Mouse (Mus musculus) stomach, adult 2 months (tissue): ENCODE results near the gene Snx15. TPM values are rescaled to one million over a fixed set of nuclear protein-coding genes. Genes with fewer than 3 reads are reported as not detected.

Experiments used
- polyA plus RNA-seq: library from polyadenylated mRNA; depleted of rRNA; stranded (reverse); fragments of >200 nt; gene quantifications from 2 replicates; pipeline ENCODE4 v1.2.3, GENCODE M21; 2012; rRNA removed

Snx15 gene
- 32.0 and 40.7 TPM in 2 replicates for polyA plus RNA-seq

DNA sequence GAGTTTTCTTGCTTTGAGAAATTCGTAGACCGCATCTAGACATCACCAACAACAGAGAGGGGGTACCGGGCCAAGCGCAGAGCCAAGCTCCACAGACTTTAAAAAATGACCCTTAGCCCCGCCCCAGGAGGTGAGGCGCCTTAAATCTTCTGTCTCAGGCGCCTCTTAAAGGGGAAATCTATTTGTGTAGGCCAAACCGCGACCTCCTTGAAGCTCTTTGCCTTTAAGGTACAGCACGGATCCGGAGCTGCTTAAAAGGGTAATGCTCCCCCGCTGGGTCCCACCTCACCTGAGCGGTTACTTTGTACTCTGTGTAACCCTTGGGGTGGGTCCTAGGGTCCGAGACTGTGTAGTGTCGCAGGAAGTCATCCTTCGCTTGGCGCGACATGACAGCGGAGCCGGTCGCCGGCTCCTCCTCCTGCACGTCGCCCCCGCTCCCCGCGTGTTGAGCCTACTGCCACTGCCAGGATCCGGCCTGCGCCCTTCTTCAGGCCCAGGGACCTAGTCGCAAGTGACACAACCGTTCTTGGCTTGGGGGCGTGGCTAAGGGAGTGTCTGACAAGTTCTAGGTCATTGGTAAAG is at the start of gene Snx15:
Gene Snx15 (minus strand): TSS at position 545 of the 582 bp plus-strand sequence.

DNA sequence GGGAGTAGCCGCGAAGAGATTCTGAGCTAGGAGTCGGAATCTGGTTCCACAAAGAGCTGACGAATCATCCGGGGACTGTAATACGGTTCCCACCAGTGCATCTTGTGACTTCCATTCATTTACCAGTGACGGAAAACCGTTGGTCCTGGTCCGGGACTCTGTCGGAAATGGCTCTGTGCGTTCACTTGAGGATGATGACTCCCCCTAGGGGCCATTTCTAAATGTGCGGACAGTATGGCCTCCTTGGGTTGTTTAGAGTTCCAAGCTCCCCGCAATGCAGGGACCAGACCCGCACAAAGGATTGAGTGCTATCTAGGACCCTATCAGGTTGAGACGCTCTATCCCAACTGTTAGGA is 13.3 kb upstream of the Snx15 start, which contains the start of gene Arl2:
Gene Arl2 (minus strand): TSS at position 155 of the 356 bp plus-strand sequence.

DNA sequence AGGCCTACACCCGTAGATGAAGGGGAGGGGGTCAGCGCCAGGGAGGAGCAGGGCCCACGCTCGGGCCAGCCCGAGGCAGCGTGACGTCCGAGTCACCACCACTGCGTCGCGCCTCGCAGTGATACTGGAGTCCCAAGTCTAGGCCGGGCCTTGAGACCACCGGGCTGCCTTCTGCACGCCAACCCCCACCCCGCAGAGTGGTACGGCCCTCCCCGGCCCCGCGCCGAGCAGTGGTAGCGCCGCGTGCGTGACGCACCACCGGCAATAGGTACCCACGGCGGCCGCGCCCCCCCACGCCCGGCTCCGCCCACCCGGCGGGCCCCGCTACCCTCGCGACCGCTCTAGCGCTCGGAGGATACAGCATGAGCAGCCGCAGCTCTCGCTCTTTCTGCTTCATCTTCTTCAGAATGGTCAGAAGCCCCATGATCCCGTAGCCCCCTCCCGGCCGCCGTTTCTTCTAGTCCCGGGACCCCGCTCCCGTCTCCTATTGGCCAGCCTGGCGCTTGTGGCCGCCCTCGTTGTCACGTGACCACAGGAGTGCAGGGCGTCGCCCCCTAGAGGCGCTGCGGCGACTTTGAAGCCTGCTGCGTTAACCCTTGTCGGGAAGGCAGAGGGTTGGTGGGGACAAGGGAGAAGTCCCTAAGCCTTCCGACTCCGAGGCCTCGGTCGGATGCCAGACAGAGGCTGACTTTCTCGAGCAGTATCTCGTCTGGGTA is 12.7 kb upstream of the Snx15 start, which contains the start of gene Batf2:
Gene Batf2 (plus strand): TSS at position 306 of the 716 bp plus-strand sequence.

DNA sequence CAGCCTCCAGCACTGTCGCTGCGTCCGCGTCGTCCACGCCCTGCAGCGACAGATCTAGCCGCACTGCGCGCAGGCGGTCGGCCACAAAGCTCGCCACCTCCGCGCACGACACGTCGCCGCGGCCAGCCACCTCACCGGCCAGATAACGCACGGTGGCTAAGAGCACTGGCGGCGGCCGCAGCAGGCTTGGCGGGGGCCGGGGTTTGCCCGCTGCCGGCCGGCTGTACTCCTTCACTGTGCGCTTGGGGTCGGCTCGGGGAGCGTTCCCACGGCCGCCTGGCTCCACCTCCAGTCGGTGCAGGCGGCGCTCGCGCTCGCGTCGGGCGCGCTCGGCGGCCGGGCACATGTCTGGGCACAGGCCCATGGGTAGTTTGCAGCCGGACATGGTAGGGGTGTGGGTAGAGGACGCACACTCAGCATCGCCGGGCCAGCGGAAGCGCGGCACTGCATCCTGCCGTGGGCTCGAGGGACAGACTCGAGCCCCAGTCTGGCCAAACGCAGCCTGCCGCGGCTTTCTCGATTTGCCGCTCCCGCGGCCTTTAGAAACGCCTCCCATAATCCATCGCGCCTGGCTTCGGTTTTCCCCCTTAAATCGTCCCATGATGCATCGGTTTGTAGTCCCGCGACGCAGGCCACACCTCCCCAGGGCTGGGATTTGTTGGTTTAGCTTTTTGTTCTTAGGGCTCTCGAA is 10.0 kb downstream of the Snx15 start, which contains the start of gene Sac3d1:
Gene Sac3d1 (minus strand): TSS at position 665 of the 691 bp plus-strand sequence.

DNA sequence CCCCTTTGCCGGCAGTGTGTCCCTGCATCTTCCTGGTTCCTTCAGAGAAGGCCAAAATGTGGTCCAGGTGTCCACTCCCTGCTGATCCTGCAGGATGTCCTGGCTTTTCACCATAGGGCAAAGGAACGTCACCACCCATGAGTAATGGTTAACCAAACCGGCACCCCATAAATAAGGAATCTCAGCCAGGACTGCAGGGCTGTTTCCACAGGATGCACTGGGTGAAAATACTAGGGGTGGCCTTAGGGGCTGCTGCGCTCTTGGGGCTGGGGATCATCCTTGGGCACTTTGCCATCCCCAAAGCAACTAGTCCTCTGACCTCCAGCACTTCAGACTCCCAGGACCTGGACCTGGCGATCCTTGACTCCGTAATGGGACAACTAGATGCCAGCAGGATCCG is 22.5 kb downstream of the Snx15 start, which contains the start of gene Naaladl1:
Gene Naaladl1 (plus strand): TSS at position 197 of the 400 bp plus-strand sequence.

DNA sequence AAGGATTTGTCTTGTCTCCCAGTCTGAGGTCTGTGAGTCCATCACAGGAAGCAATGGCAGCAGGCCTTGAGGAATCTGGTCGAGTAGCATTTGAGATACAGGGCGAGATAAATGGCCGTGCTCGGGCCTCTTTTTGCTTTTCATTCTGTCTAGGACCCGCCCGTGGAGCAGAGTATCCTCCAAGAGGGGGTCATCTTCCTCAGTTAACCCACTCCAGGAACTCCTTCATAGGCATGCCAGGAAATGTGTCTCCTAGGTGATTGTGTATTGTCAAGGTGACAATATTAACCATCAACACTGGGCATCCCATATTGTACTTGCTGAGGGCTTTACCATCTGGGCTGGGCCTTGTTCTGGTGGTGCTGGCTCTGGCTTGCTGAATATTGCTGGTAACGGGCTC is 34.0 kb downstream of the Snx15 start, which contains the start of gene AC131692.1:
Gene AC131692.1 (plus strand): TSS at position 301 of the 400 bp plus-strand sequence.

DNA sequence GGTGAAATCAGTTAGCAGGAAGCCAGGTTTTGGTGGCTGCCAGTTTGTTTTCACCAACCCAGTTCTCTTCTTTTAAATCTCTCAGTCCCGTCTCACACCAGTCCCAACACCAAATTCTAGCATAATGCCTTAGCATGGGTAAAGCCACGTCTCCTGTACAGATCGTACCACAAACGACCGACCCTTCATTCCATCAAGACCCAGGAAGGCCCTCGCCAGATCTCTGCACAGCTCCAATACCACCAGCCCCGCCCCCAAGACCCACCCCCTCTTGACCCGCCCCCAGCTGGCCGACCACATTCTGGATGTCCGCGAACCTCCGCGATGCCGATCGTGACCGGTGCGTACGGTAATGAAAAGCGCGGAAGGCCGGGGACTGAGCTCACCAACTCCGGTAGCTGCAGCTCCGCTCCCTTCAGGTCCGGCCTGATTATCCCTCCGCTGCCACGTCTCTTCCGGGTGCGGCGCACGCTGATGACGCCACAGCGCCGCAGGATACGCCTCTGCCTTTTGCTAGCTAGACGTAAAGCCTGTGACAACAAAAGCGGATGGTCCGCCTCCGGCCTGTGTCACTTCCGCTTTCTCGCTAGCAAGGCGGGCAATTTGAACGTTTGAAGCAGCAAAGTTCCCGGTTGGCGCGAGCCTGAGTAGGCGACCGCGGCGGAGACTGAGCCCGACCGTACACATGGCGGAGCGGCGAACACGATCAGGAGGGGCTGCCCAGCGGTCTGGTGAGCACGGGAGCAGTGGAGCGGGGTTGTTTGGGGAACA is 43.4 kb downstream of the Snx15 start, which contains the start of the genes Zfpl1 and Cdca5:
Gene Zfpl1 (minus strand): TSS at position 479 of the 771 bp plus-strand sequence.
Gene Cdca5 (plus strand): TSS at position 506 of the 771 bp plus-strand sequence.

DNA sequence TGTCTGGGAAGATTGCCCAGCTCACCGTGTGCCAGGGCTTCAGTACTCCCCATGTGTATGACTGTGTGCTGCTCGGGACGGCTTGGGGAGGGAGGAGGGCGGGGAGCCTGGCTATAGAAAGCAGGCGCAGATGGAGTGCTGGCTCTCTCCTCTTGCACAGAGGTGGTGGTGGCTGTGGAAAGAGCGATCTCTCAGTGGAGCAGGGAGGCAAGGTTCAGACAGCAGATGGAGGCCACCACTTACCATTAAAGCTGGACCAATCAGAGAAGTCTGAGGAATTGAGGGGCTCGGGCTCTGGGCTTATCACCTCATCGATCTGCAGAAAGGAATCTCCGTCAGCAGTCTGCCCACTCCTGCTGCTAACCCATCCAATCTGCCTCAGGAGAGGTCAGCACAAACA is 45.9 kb downstream of the Snx15 start, which contains the start of gene Gm28374:
Gene Gm28374 (minus strand): TSS at position 101 of the 400 bp plus-strand sequence.

DNA sequence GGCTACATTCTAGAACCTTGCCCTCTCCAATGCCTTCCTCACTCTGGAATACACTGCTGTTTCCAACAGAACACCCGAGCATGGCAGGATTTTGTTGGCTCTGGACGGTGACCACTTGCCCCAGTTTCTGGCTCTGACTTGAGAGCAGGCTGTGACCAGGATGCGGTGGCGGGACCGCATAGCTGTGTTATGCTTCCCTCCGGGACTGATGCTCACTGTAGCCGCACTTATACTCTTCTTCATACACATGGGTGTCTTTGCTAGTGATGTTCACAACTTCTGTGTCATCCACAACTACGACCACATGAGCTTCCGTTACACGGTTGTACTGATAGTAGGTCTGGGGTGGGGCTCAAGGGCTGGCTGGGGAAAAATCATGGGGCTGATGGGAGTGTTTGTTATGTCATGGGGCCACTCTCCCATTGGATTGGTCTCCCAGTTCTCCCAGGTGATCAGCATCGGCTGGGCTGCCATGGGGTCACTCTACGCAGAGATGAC is 48.1 kb downstream of the Snx15 start, which contains the start of gene Tmem262:
Gene Tmem262 (plus strand): TSS at position 51 of the 498 bp plus-strand sequence.

DNA sequence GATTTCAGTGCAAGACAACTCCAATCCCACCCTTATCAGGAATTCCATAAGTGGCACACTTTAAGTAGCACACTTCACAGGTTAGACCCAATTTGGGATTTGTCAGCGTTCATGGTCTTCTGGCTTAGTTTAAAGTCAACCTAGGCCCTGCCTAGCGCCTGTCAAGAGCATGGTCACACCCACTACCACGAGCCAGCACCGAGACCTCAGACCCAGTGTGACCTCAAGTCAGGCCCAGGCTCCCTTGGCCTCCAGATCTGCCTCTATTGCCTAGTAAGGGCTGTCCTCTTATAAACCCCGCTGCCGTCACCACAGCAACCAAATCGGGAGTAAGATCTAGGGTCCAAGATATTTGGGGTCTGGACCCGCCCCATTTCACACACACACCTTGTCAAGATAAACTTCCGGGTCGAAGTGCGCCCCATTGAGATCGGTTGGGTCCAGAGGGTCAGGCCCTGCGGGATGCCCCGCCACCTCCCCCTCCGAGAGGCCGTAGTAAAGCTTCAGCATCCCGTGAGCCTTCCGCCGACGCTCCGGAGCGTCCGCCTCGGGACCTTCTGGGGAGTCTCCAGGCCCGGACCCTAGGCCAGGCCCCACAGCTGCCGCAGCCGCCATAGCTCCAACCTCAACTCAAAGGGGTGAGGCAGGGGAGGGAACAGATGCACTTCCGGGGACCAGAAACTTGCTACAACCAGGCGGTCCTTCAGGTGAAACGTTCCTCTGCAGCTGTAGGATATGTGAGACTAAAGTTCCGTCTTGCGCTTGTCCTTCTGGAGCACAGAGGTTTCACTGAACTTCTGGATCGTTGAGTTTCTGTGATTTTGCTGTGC is 51.3 kb downstream of the Snx15 start, which contains the start of gene Vps51:
Gene Vps51 (minus strand): TSS at position 668 of the 830 bp plus-strand sequence.

Other genes with a start within 250 kb of the Snx15 start
- 0.19 and 0.25 TPM in 2 replicates for gene Tigd3, start 234.2 kb downstream of the Snx15 start, polyA plus RNA-seq
- 29.4 and 29.7 TPM in 2 replicates for gene Dpf2, start 215.3 kb downstream of the Snx15 start, polyA plus RNA-seq
- gene Cdc42ep2, start 203.5 kb downstream of the Snx15 start, polyA plus RNA-seq: 7.8 and 8.0 TPM in 2 replicates
- 14.8 and 18.1 TPM in 2 replicates for gene Pola2, start 164.1 kb downstream of the Snx15 start, polyA plus RNA-seq
- gene Slc22a20, start 142.2 kb downstream of the Snx15 start, polyA plus RNA-seq: not detected in 2 replicates
- 37.4 and 43.7 TPM in 2 replicates for gene Capn1, start 112.4 kb downstream of the Snx15 start, polyA plus RNA-seq
- gene Syvn1, start 81.7 kb downstream of the Snx15 start, polyA plus RNA-seq: 45.0 and 47.3 TPM in 2 replicates
- 5.1 and 5.2 TPM in 2 replicates for gene Mrpl49, start 70.5 kb downstream of the Snx15 start, polyA plus RNA-seq
- 722 and 1,119 TPM in 2 replicates for gene Fau, start 70.5 kb downstream of the Snx15 start, polyA plus RNA-seq
- 37.3 and 60.7 TPM in 2 replicates for gene Znhit2, start 67.1 kb downstream of the Snx15 start, polyA plus RNA-seq
- gene Tm7sf2, start 59.9 kb downstream of the Snx15 start, polyA plus RNA-seq: 43.1 and 48.4 TPM in 2 replicates
- 34.6 and 34.9 TPM in 2 replicates for gene Vps51, start 51.1 kb downstream of the Snx15 start, polyA plus RNA-seq
- gene Tmem262, start 48.3 kb downstream of the Snx15 start, polyA plus RNA-seq: not detected in 2 replicates
- 0.10 and 0.34 TPM in 2 replicates for gene Gm28374, start 46.0 kb downstream of the Snx15 start, polyA plus RNA-seq
- gene Zfpl1, start 43.3 kb downstream of the Snx15 start, polyA plus RNA-seq: 64.7 and 68.1 TPM in 2 replicates
- 0.80 and 1.0 TPM in 2 replicates for gene Cdca5, start 43.3 kb downstream of the Snx15 start, polyA plus RNA-seq
- gene AC131692.1, start 33.9 kb downstream of the Snx15 start, polyA plus RNA-seq: not detected in 2 replicates
- gene Naaladl1, start 22.5 kb downstream of the Snx15 start, polyA plus RNA-seq: 0.19 and 0.30 TPM in 2 replicates
- gene Sac3d1, start 9.7 kb downstream of the Snx15 start, polyA plus RNA-seq: 24.7 and 40.8 TPM in 2 replicates
- gene Batf2, start 12.7 kb upstream of the Snx15 start, polyA plus RNA-seq: 7.1 and 7.8 TPM in 2 replicates
- 90.1 and 115 TPM in 2 replicates for gene Arl2, start 13.2 kb upstream of the Snx15 start, polyA plus RNA-seq
- not detected in 2 replicates for gene Majin, start 56.1 kb upstream of the Snx15 start, polyA plus RNA-seq
- 0.50 and 1.0 TPM in 2 replicates for gene Gpha2, start 98.1 kb upstream of the Snx15 start, polyA plus RNA-seq
- 47.1 and 114 TPM in 2 replicates for gene Ppp2r5b, start 107.6 kb upstream of the Snx15 start, polyA plus RNA-seq
- gene Atg2a, start 113.4 kb upstream of the Snx15 start, polyA plus RNA-seq: 48.8 and 62.8 TPM in 2 replicates
- 152 and 233 TPM in 2 replicates for gene Ehd1, start 148.4 kb upstream of the Snx15 start, polyA plus RNA-seq
- 28.3 and 31.9 TPM in 2 replicates for gene Cdc42bpg, start 178.2 kb upstream of the Snx15 start, polyA plus RNA-seq
- gene Men1, start 206.7 kb upstream of the Snx15 start, polyA plus RNA-seq: 24.3 and 27.1 TPM in 2 replicates
- gene Map4k2, start 212.8 kb upstream of the Snx15 start, polyA plus RNA-seq: 45.1 and 53.0 TPM in 2 replicates
- gene Sf1, start 235.4 kb upstream of the Snx15 start, polyA plus RNA-seq: 89.7 and 109 TPM in 2 replicates